Mouse (Mus musculus): ENCODE measurements around the gene Map1lc3a.

The Map1lc3a gene

GRCm38 (mm10) chr2:155285744-155286143, 9.6 kb downstream of the Map1lc3a start:
- DNase-seq (ENCODE audit: low spot score in 2 of 2): no peak

- no peak for DNase-seq (ENCODE audit: low spot score in 2 of 2)
Measured at GRCm38 (mm10) chr2:155287456-155288250, 11.6 kb downstream of the Map1lc3a start.

GRCm38 (mm10) chr2:155290066-155290465, 14.0 kb downstream of the Map1lc3a start:
- DNase-seq (ENCODE audit: low spot score in 2 of 2): no peak

GRCm38 (mm10) chr2:155293382-155293781, 17.3 kb downstream of the Map1lc3a start:
- DNase-seq (ENCODE audit: low spot score in 2 of 2): no peak

GRCm38 (mm10) chr2:155293946-155294345, 17.8 kb downstream of the Map1lc3a start:
- no peak for DNase-seq (ENCODE audit: low spot score in 2 of 2)

- DNase-seq (ENCODE audit: low spot score in 2 of 2): no peak
Measured at GRCm38 (mm10) chr2:155295453-155295852, 19.4 kb downstream of the Map1lc3a start.

- DNase-seq (ENCODE audit: low spot score in 2 of 2): no peak
Measured at GRCm38 (mm10) chr2:155299563-155299962, 23.5 kb downstream of the Map1lc3a start.

- DNase-seq (ENCODE audit: low spot score in 2 of 2): no peak
Measured at GRCm38 (mm10) chr2:155308936-155309592, 33.0 kb downstream of the Map1lc3a start.

GRCm38 (mm10) chr2:155313671-155314070, 37.6 kb downstream of the Map1lc3a start:
- no peak for DNase-seq (ENCODE audit: low spot score in 2 of 2)

GRCm38 (mm10) chr2:155318618-155319017, 42.5 kb downstream of the Map1lc3a start:
- no peak for DNase-seq (ENCODE audit: low spot score in 2 of 2)

GRCm38 (mm10) chr2:155320596-155320995, 44.5 kb downstream of the Map1lc3a start:
- no peak for DNase-seq (ENCODE audit: low spot score in 2 of 2)

GRCm38 (mm10) chr2:155326001-155326400, 49.9 kb downstream of the Map1lc3a start:
- DNase-seq (ENCODE audit: low spot score in 2 of 2): no peak
